Mouse (Mus musculus) ZHBTc4 (cell line): Measurements from ENCODE around the gene Fam129b.
A peak's percentile ranks its signal among the peaks of the same experiment; 100 is the strongest.
"Not testable (repeated sequence)": the region's sequence is repeated elsewhere in the genome, so short reads cannot be mapped to it uniquely, and the experiment has no call there.

Experiments
- DNase-seq: peaks from one replicate; pipeline ENCODE4 v3.0.0-alpha.2; 2011; ENCODE audit warnings: low read depth, low spot score

Gene Fam129b

DNA sequence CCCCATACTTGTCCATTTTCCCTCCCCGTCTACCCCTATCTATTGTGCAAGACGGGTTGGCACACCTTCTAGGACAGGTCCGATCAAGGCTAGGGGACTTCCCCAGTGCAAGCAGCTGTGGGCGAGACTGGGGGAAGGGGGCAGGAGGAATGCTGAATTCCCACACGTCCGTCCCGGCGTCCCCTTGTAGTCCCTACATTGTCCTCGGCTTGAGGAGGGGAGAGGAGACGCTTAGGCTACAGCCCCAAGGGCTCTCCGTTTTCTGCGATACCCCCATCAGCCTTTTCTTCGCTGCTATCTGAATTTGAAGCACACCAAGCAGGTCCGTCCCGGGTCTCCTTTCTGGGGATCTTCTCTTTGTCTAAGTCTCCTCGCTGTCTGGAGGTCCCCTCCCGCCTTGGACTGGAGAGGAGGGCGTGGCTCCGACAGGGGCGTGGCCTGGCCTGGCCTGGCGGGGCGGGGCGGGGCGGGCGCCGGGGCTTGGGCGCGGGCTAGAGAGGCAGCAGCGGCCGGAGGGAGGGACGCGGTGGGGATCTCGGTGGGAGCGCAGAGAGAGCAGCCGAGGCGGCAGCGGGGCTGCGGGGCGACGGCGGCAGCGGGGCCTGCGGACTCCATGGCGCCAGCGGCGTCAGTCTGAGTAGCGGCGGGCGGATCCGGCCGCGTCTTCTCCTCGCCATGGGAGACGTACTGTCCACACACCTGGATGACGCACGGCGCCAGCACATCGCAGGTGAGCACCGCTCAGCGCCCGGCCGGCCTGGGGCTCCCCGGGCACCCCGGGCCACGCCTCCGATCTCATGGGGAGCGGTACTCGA is at the start of gene Fam129b:
Gene Fam129b, plus strand, starts transcription at position 440 of the 815 bp plus-strand sequence.
- peak; percentile 94 for DNase-seq

- no peak for DNase-seq
Measured at GRCm38 (mm10) chr2:32828979-32829676, 46.8 kb upstream of the Fam129b start.

GRCm38 (mm10) chr2:32834496-32834895 is 41.4 kb upstream of the Fam129b start:
- DNase-seq, result peak; percentile 36

GRCm38 (mm10) chr2:32835588-32835987 is 40.3 kb upstream of the Fam129b start:
- DNase-seq, result no peak

DNA sequence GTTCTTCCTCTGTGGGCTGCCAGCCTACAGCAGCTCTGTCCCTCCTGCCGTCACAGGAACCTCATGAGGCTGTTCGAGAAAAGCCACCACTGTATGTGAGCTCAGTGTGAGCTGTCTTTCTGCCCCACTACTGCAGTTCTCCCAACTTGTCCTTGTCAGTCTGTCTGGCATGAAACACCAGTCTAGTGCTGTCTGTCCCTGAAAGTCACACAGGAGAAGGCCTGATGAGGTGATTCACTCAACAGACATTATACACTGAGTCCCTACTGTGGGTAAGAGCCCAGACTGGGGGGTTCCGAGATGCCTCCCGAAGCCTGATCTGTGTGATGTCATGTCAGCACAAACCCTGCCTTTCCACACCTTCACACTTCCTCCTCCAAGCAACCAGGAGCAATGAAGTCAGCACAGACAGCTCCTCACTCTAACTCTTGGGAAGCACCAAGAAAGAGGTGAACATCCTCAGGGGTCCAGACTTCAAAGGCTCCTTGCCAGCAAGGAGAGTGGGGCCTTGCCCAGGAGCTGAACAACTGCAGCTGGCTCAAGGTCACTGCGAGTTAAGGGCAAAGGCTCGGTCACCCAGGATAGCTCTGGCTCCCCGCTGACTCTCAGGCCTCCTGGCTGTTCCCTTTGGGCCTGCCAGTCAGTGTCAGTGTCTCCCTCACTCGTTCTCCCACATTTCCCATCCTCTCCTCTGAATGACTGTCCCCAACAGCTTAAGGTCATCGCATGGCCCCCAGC is 37.6 kb upstream of the Fam129b start:
- DNase-seq, result peak; percentile 68

DNA sequence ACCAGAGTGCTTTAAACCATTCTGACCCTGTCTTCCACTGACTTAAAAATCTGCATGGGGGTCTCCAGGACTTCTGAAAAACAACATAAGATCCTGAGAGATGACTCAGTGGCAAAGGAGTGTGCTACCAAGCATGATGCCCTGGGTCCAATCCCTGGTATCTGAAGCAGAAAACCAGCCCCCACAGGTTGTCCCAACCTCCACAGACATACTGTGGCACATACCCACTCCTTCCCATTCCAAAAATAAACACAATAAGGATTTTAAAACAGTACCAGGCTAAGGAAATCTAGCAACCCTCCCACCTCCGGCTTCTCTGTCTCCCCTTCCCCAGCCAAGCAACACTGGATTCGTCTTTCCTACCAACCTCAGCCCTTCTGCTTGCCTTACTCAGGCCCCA is 36.7 kb upstream of the Fam129b start:
- no peak for DNase-seq

GRCm38 (mm10) chr2:32841099-32841498 is 34.8 kb upstream of the Fam129b start:
- DNase-seq, result no peak

- DNase-seq, result peak; percentile 84
Measured at GRCm38 (mm10) chr2:32842558-32842957, 33.4 kb upstream of the Fam129b start.

DNA sequence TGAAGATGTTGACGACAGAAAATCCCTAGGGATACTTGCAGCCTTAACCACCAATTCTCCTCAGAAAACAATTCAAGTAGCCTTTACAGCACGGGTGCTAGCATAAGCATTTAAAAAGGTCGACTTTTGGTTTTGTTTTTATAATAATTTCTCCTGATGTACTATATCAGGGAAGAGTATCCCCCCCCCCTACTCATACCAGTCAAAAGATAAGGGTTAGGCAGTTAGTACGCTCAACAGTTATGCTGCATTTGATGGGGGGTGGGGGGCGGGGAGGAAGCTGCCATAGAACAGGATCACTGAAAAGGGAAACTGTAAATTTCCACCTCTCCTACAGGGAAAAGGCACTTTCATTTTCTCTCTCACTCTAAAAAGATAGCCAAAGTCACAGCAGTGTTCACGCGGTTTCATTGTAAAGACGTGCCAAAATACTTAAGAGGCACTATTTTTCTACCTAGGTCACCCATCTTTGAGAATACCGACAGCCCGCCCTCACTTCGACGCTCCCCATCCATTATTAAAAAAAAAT is 30.3 kb upstream of the Fam129b start:
- DNase-seq, result no peak

DNA sequence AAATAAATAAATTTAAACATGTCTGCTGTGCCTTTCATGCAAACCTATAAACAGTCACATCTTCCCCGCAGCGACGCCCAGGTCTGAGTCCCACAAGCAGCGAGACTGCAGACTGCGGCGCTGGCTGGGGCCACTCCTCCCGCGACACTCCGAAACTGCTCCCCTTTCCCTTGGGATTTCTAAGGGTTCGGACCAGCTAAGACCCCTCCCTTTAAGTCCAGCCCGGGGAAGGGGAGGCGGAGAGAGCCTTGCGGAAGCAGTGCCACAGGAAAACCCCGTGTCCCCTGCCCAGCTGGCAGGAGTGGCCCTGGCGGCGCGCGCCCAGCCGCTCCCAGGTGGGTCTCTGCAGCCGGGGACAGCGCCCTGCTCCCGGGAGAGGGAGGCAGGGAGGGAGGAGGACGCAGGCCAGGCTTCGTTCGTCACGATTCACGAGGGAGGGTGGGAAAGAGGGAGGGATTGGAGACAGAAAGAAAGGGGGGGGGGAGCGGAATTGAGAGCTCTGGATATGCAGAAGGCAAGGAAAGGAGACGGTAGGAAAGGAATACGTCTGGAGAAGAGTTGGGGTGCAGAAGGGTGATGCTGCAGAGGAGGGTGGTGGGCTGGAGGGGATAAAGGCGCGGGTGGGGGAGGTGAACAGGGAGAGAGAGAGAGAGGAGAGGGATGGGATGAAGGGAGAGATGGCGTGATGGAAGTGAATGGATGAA is 29.7 kb upstream of the Fam129b start:
- peak; percentile 70 for DNase-seq

DNA sequence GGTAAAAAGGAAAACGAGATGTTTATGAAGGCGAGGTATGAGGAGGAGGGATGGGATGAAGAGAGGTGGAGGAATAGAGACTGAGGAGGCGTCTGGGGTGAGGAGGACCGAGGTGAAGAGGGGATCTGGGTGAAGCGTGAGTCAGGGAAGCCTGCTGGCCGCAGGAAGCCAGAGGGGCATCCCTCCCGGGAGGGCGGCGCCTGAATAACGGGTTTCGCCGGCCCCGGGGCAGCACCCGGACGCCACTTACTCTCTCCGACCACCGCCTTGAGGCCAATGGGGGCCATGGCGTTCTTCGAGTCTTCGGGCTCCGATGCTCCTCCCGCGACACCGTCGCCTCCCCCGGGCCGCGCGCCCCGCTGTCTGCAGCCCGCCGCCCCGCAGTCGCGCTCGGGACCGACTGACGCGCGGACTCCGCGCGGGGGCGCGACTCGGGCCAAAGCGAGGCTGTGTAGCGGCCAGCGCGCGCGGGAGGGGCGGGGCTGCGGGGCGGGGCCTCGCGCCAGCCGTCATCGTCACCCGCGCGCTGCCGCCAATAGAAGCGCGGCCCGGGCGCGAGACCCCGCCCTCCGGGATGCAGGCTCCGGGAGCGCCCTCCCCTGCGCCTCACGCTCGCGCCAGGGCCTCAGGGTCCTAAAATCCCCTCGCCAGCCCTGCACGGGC is 29.0 kb upstream of the Fam129b start, which contains the start of gene Stxbp1:
Gene Stxbp1, minus strand, starts transcription at position 441 of the 663 bp plus-strand sequence.
- DNase-seq, result peak; percentile 96

DNA sequence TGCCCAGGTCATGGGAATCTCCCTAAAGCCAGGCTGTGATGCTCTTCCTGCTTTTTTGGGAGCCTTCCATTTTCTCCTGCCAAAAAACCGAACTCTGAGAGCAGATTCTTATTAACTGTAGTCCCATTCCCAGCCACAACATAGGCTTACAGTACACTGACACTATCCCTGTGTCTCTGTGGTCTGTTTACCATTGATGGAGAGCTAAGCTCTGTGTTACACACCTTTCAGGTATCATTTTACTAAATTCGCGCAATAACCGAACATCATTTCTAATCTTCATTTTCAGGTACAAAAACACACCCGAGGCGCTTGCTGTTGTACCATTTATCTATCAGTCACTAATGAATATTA is 28.5 kb upstream of the Fam129b start:
- DNase-seq, result no peak

DNA sequence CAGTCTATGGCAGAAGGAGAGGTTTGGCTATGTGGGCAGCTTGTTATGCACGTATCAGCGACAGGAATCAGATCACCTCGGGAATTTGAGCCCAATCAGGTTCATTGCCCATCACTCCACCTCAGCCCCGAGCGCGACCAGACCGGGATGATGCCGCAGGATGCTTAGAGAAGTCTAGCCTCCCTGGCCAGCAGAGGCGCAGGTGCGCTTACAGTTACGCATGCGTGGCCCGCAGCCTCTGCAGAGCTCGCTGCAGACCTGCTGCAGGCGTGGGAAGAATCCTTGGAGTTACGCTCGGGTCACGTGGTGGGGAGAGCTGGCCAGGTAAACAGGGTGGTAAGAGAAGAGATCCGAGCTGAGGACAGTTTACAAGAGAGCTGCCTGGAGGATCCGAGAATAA is 23.8 kb upstream of the Fam129b start:
- DNase-seq, result peak; percentile 92

DNA sequence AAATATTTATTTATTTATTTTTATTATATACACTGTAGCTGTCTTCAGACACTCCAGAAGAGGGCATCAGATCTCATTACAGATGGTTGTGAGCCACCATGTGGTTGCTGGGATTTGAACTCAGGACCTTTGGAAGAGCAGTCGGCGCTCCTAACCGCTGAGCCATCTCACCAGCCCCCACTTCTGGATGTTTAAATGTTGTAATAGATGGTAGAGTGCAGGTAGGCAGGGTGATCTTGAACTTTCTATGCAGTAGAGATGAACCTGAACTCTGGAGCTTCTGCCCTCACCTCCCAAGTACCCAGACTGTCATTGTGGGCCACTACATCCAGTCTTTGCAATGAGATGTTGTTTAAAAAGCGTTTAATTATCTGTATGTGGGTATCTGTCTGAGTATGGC is 22.2 kb upstream of the Fam129b start:
- not testable (repeated sequence) for DNase-seq

- DNase-seq, result peak; percentile 94
Measured at GRCm38 (mm10) chr2:32854206-32854605, 21.7 kb upstream of the Fam129b start.

- no peak for DNase-seq
Measured at GRCm38 (mm10) chr2:32855046-32855785, 20.7 kb upstream of the Fam129b start.

- DNase-seq, result no peak
Measured at GRCm38 (mm10) chr2:32855790-32856465, 20.0 kb upstream of the Fam129b start.

DNA sequence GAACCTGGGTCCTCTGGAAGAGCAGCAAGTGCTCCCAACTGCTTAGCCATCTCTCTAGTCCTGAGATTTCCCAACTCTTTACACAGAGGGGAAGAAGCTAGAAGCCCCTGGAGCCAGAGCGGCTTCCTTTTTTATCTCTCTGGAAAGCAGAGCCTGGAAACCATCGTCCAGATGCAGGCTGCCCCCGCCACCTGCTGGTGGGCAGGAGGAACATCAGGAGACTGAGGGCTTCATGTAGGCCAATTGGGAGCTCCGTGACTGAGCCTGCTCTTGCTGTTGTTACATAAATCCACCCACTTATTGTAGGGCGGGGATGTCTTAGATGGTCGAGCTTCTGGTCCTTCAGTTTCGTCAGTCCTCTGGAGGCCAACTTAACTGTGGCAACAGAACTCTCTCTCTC is 18.3 kb upstream of the Fam129b start:
- DNase-seq, result peak; percentile 95

- DNase-seq, result peak; percentile 83
Measured at GRCm38 (mm10) chr2:32859010-32859621, 16.8 kb upstream of the Fam129b start.
